Mouse (Mus musculus) c-Kit-positive CD71-positive TER-119-negative erythroid progenitor cells, embryonic 14.5 days (primary cell): ENCODE results near the gene Fsip1.
"Not testable (repeated sequence)": the region's sequence is repeated elsewhere in the genome, so short reads cannot be mapped to it uniquely, and the experiment has no call there.

Source experiments
- DNase-seq: peaks from one replicate; pipeline ENCODE4 v3.0.0-alpha.2; 2013; ENCODE audit warnings: low read depth

Gene Fsip1

GRCm38 (mm10) chr2:118256621-118257053 is at the start of gene Fsip1:
Gene Fsip1, minus strand, starts transcription at chr2:118256966.
- DNase-seq: peak; percentile 65

GRCm38 (mm10) chr2:118306522-118306895 is 49.7 kb upstream of the Fsip1 start:
- no peak for DNase-seq

- no peak for DNase-seq
Observed at GRCm38 (mm10) chr2:118305827-118306521, 49.2 kb upstream of the Fsip1 start.

GRCm38 (mm10) chr2:118303456-118303855 is 46.7 kb upstream of the Fsip1 start:
- DNase-seq: no peak

GRCm38 (mm10) chr2:118301656-118302055 is 44.9 kb upstream of the Fsip1 start:
- no peak for DNase-seq

GRCm38 (mm10) chr2:118301041-118301545 is 44.3 kb upstream of the Fsip1 start:
- DNase-seq: no peak

GRCm38 (mm10) chr2:118299981-118300380 is 43.2 kb upstream of the Fsip1 start:
- no peak for DNase-seq

- no peak for DNase-seq
Observed at GRCm38 (mm10) chr2:118298601-118299000, 41.8 kb upstream of the Fsip1 start.

GRCm38 (mm10) chr2:118297966-118298365 is 41.2 kb upstream of the Fsip1 start:
- DNase-seq: no peak

GRCm38 (mm10) chr2:118295505-118295904 is 38.7 kb upstream of the Fsip1 start:
- no peak for DNase-seq

- no peak for DNase-seq
Observed at GRCm38 (mm10) chr2:118293583-118293982, 36.8 kb upstream of the Fsip1 start.

GRCm38 (mm10) chr2:118289066-118289460 is 32.3 kb upstream of the Fsip1 start:
- DNase-seq: not testable (repeated sequence)

GRCm38 (mm10) chr2:118288326-118289065 is 31.7 kb upstream of the Fsip1 start:
- no peak for DNase-seq

GRCm38 (mm10) chr2:118287678-118288077 is 30.9 kb upstream of the Fsip1 start:
- DNase-seq: no peak

- DNase-seq: no peak
Observed at GRCm38 (mm10) chr2:118282467-118282866, 25.7 kb upstream of the Fsip1 start.

GRCm38 (mm10) chr2:118278249-118278648 is 21.5 kb upstream of the Fsip1 start:
- no peak for DNase-seq

GRCm38 (mm10) chr2:118271606-118272005 is 14.8 kb upstream of the Fsip1 start:
- DNase-seq: no peak

GRCm38 (mm10) chr2:118270213-118270612 is 13.4 kb upstream of the Fsip1 start:
- no peak for DNase-seq

GRCm38 (mm10) chr2:118263914-118264201 is 7.1 kb upstream of the Fsip1 start:
- no peak for DNase-seq

GRCm38 (mm10) chr2:118263151-118263913 is 6.6 kb upstream of the Fsip1 start:
- DNase-seq: peak; percentile 16

GRCm38 (mm10) chr2:118262673-118263072 is 5.9 kb upstream of the Fsip1 start:
- no peak for DNase-seq

- DNase-seq: no peak
Observed at GRCm38 (mm10) chr2:118259746-118260145, 3.0 kb upstream of the Fsip1 start.

- no peak for DNase-seq
Observed at GRCm38 (mm10) chr2:118257094-118257493, 328 bp upstream of the Fsip1 start.
